8 mouse cellular contexts compared by ENCODE assay signal in genomic region chr6:83166243-83166630, GRCm38 (mm10). TPM values are rescaled to one million over a fixed set of nuclear protein-coding genes. Genes with fewer than 3 reads are reported as not detected.
DNase-seq lines count a peak whose midpoint lies in the region; ATAC-seq and TF ChIP-seq lines count a peak whose summit lies in the region.

No protein-coding gene starts in this region.

- H3K79me2 ChIP-seq in CH12.LX (replicated peaks; ENCODE audit: control insufficient read depth, extremely low read depth, insufficient read depth, poor library complexity, severe bottlenecking), result no peaks in the 10 kb centered on the region; the same call in none of the 2 replicates

- peak overlapping the region; percentile 93 for H3K4me2 ChIP-seq in heart, embryonic 13.5 days
- H3K4me2 ChIP-seq in CH12.LX (ENCODE audit: insufficient read depth, low read depth, poor library complexity, severe bottlenecking), result peak overlapping the region; percentile 93

- WGBS in heart, embryonic 13.5 days, result 1% methylated on average over 12 of the region's 12 CpGs

- H3K9ac ChIP-seq in heart, embryonic 13.5 days, result peak overlapping the region; percentile 98
- peak overlapping the region; percentile 91 for H3K9ac ChIP-seq in CH12.LX (ENCODE audit: insufficient read depth, low read depth)

- peak overlapping the region; percentile 76 for H3K27ac ChIP-seq in heart, embryonic 13.5 days (replicated peaks)
- no peak overlapping the region for H3K27ac ChIP-seq in CH12.LX (ENCODE audit: insufficient read depth, low read depth)
- no peak overlapping the region for H3K27ac ChIP-seq in embryonic fibroblast, embryonic 13.5 days (ENCODE audit: insufficient read depth, low read length)

- no peak for ATAC-seq in heart, embryonic 13.5 days (ENCODE audit: extremely low read depth, insufficient number of reproducible peaks, low FRiP score, low TSS enrichment)

- peaks cover 20% of the 10 kb centered on the region for H3K27me3 ChIP-seq in heart, embryonic 13.5 days (replicated peaks)
- H3K27me3 ChIP-seq in CH12.LX (replicated peaks), result peaks cover 2% of the 10 kb centered on the region
- H3K27me3 ChIP-seq in splenic B cell, adult 2 months (ENCODE audit: control insufficient read depth, insufficient read depth, low read length, poor library complexity, severe bottlenecking), result 0 out of 2 replicates have a peak, but pooled peaks cover 4% of the 10 kb centered on the region

- H3K4me1 ChIP-seq in heart, embryonic 13.5 days, result peaks cover 50% of the 10 kb centered on the region
- H3K4me1 ChIP-seq in CH12.LX (ENCODE audit: control insufficient read depth in 1 of 2, insufficient read depth in 2 of 2), result peaks cover 5 to 22% of the 10 kb centered on the region in 2 experiments; a peak in 3 of 4 replicates
- H3K4me1 ChIP-seq in embryonic fibroblast, embryonic 13.5 days (ENCODE audit: control insufficient read depth, insufficient read depth, low read length), result peaks cover 3% of the 10 kb centered on the region

- no peak for DNase-seq in heart, postnatal 36 days
- DNase-seq in CH12.LX (ENCODE audit: extremely low read depth) (peak; percentile 27), liver (peak; percentile 25)
- DNase-seq in splenic B cell, adult 2 months (ENCODE audit: low read depth, low spot score), result peak; percentile 49
- DNase-seq in adrenal gland, postnatal 10 days, result no peak
- no peak for DNase-seq in layer of hippocampus, postnatal 36 days

- peaks cover 3% of the 10 kb centered on the region; the same call in 1 of the 2 replicates for H3K36me3 ChIP-seq in heart, embryonic 13.5 days
- H3K36me3 ChIP-seq in CH12.LX (replicated peaks in 1 of 2; ENCODE audit: control insufficient read depth in 1 of 2, insufficient read depth in 1 of 2, low read length in 1 of 2), result peaks cover 0 to 11% of the 10 kb centered on the region in 2 experiments
- no peaks in the 10 kb centered on the region for H3K36me3 ChIP-seq in splenic B cell, adult 2 months (ENCODE audit: control insufficient read depth, insufficient read depth, low read length, poor library complexity, severe bottlenecking)

- TF ChIP-seq POLR2A in CH12.LX (IDR thresholded peaks at IDR 0.05; ENCODE audit: low read depth, low read length), result no peak
- no peak for TF ChIP-seq POLR2A in embryonic fibroblast, embryonic 13.5 days (IDR thresholded peaks at IDR 0.05; ENCODE audit: low read depth, low read length)

- dilution Hi-C loops in CH12.LX (cut with MboI; ENCODE audit: extremely low pct_ligation_motif_present, extremely low pct_unique_long_range_greater_than_20kb, low sequenced_read_pairs), result no loop called here

- no peak for TF ChIP-seq CTCF in CH12.LX (conservative IDR thresholded peaks at IDR 0.05 in 1 of 2, IDR thresholded peaks at IDR 0.05 in 1 of 2; ENCODE audit: low read depth in 2 of 2, low read length in 2 of 2)
- TF ChIP-seq CTCF in embryonic fibroblast, embryonic 13.5 days (IDR thresholded peaks at IDR 0.05; ENCODE audit: borderline replicate concordance, insufficient read depth, low read length), result no peak

- H3K9me3 ChIP-seq in heart, embryonic 13.5 days, result no peaks in the 10 kb centered on the region
- H3K9me3 ChIP-seq in CH12.LX (replicated peaks; ENCODE audit: low read length), result no peaks in the 10 kb centered on the region

- H3K4me3 ChIP-seq in heart, embryonic 13.5 days, result peak overlapping the region; percentile 95
- peak overlapping the region; percentile 75 to 91 (median 85) for H3K4me3 ChIP-seq in CH12.LX (replicated peaks in 1 of 3; ENCODE audit: low read depth in 2 of 3, low read length in 2 of 3, poor library complexity in 1 of 3)
- H3K4me3 ChIP-seq in embryonic fibroblast, embryonic 13.5 days (ENCODE audit: insufficient read depth, low read length), result peak overlapping the region; percentile 99

- in situ Hi-C loops in CH12.LX (cut with MboI; ENCODE audit: low pct_ligation_motif_present, low pct_unique_long_range_greater_than_20kb, low sequenced_read_pairs), result loop anchor here (5.0 kb wide), 1 partner anchor 41 kb away; no protein-coding TSS in a partner anchor

- TF ChIP-seq RAD21 in CH12.LX (IDR thresholded peaks at IDR 0.05; ENCODE audit: low read depth, low read length), result no peak

- TF ChIP-seq EP300 in CH12.LX (IDR thresholded peaks at IDR 0.05; ENCODE audit: low read length), result no peak

- intact Hi-C loops in heart, postnatal 36 days (cut with DNase I), result no loop called here

TF ChIP-seq in CH12.LX, 34 proteins besides CTCF, POLR2A, EP300 and RAD21:
- no peak for TF ChIP-seq PAX5 (IDR thresholded peaks at IDR 0.05; ENCODE audit: low read length)
- TF ChIP-seq IRF4 (IDR thresholded peaks at IDR 0.05; ENCODE audit: low read depth, low read length), result no peak
- TF ChIP-seq JUND (conservative IDR thresholded peaks at IDR 0.05; ENCODE audit: low read depth, low read length), result no peak
- no peak for TF ChIP-seq MAX (IDR thresholded peaks at IDR 0.05; ENCODE audit: low read length)
- TF ChIP-seq ZMIZ1 (IDR thresholded peaks at IDR 0.05; ENCODE audit: low read depth, low read length), result no peak
- TF ChIP-seq UBTF (IDR thresholded peaks at IDR 0.05; ENCODE audit: low read depth, low read length), result no peak
- TF ChIP-seq CHD1 (IDR thresholded peaks at IDR 0.05; ENCODE audit: low read depth, low read length), result no peak
- no peak for TF ChIP-seq MAZ (IDR thresholded peaks at IDR 0.05; ENCODE audit: low read depth, low read length)
- TF ChIP-seq MAFK (IDR thresholded peaks at IDR 0.05; ENCODE audit: insufficient replicate concordance, low read length), result no peak
- no peak for TF ChIP-seq KAT2A (IDR thresholded peaks at IDR 0.05; ENCODE audit: insufficient replicate concordance, low read length)
- no peak for TF ChIP-seq MXI1 (IDR thresholded peaks at IDR 0.05; ENCODE audit: low read depth, low read length)
- no peak; the same call in 1 of the 2 replicates for TF ChIP-seq SIN3A (IDR thresholded peaks at IDR 0.05; ENCODE audit: low read length)
- TF ChIP-seq ELF1 (IDR thresholded peaks at IDR 0.05; ENCODE audit: low read depth, low read length), result no peak
- TF ChIP-seq SMC3 (IDR thresholded peaks at IDR 0.05; ENCODE audit: low read depth, low read length), result no peak

RNA-seq across cellular contexts. Expression of gene Dctn1, which starts 0.5 kb away (rescaled TPM):
- 62.3 and 65.9 TPM in 2 replicates for polyA plus RNA-seq in heart, embryonic 13.5 days (2015; fragmentation: Nextera tagmentation; extraction: Ambion mirVana)
- total RNA-seq in heart, postnatal 36 days (2021), result 100 to 1,000 TPM; 137 to 139 TPM
- total RNA-seq in CH12.LX (2012; rRNA removed) (17.8 and 19.8 TPM in 2 replicates), CH12.LX (2014; rRNA removed) (12.2 and 12.8 TPM in 2 replicates)
- 36.4 and 37.3 TPM in 2 replicates for polyA plus RNA-seq in CH12.LX (2012; ENCODE audit: insufficient read length, low read depth)
- 92.5 and 98.8 TPM in 2 replicates for polyA plus RNA-seq in embryonic fibroblast, embryonic 13.5 days (2011; ENCODE audit: insufficient read length, low read depth, missing spikeins)
- 100 to 1,000 TPM; 101 to 119 TPM for total RNA-seq in adrenal gland, postnatal 10 days (2021)
- 100 to 1,000 TPM; 384 to 404 TPM for total RNA-seq in layer of hippocampus, postnatal 36 days (2021)

RNA-seq across cellular contexts. Expression of gene 1700003E16Rik, which starts 10.0 kb away (rescaled TPM):
- 0.55 and 0.64 TPM in 2 replicates for polyA plus RNA-seq in heart, embryonic 13.5 days (2015; fragmentation: Nextera tagmentation; extraction: Ambion mirVana)
- total RNA-seq in heart, postnatal 36 days (2021), result under 1 TPM; 0.16 to 0.39 TPM
- total RNA-seq in CH12.LX (2012; rRNA removed) (0.34 and 0.38 TPM in 2 replicates), CH12.LX (2014; rRNA removed) (not detected in 2 replicates)
- polyA plus RNA-seq in CH12.LX (2012; ENCODE audit: insufficient read length, low read depth), result 0.23 and 0.25 TPM in 2 replicates
- 0.51 and 0.70 TPM in 2 replicates for polyA plus RNA-seq in embryonic fibroblast, embryonic 13.5 days (2011; ENCODE audit: insufficient read length, low read depth, missing spikeins)
- under 1 TPM; 0.24 to 0.39 TPM for total RNA-seq in adrenal gland, postnatal 10 days (2021)
- 10 to 100 TPM; 23.4 to 24.0 TPM for total RNA-seq in layer of hippocampus, postnatal 36 days (2021)

RNA-seq across cellular contexts. Expression of gene Wdr54, which starts 10.0 kb away (rescaled TPM):
- polyA plus RNA-seq in heart, embryonic 13.5 days (2015; fragmentation: Nextera tagmentation; extraction: Ambion mirVana), result 7.0 and 7.5 TPM in 2 replicates
- total RNA-seq in heart, postnatal 36 days (2021), result 1 to 10 TPM; 1.4 to 1.5 TPM
- total RNA-seq in CH12.LX (2012; rRNA removed) (4.7 and 10.3 TPM in 2 replicates), CH12.LX (2014; rRNA removed) (4.9 and 7.8 TPM in 2 replicates)
- 1.7 and 1.9 TPM in 2 replicates for polyA plus RNA-seq in CH12.LX (2012; ENCODE audit: insufficient read length, low read depth)
- polyA plus RNA-seq in embryonic fibroblast, embryonic 13.5 days (2011; ENCODE audit: insufficient read length, low read depth, missing spikeins), result 5.4 TPM in 2 replicates
- total RNA-seq in adrenal gland, postnatal 10 days (2021), result 1 to 10 TPM; 2.0 to 2.2 TPM
- 10 to 100 TPM; 24.2 to 25.3 TPM for total RNA-seq in layer of hippocampus, postnatal 36 days (2021)

RNA-seq across cellular contexts. Expression of gene Rtkn, which starts 31.0 kb away (rescaled TPM):
- polyA plus RNA-seq in heart, embryonic 13.5 days (2015; fragmentation: Nextera tagmentation; extraction: Ambion mirVana), result 19.5 and 21.6 TPM in 2 replicates
- total RNA-seq in heart, postnatal 36 days (2021), result 1 to 10 TPM; 4.6 to 5.5 TPM
- total RNA-seq in CH12.LX (2012; rRNA removed) (0.59 and 0.68 TPM in 2 replicates), CH12.LX (2014; rRNA removed) (0.54 and 1.3 TPM in 2 replicates)
- 0.47 and 0.78 TPM in 2 replicates for polyA plus RNA-seq in CH12.LX (2012; ENCODE audit: insufficient read length, low read depth)
- polyA plus RNA-seq in embryonic fibroblast, embryonic 13.5 days (2011; ENCODE audit: insufficient read length, low read depth, missing spikeins), result 13.4 and 15.4 TPM in 2 replicates
- total RNA-seq in adrenal gland, postnatal 10 days (2021), result 10 to 100 TPM; 10.9 to 19.8 TPM
- 10 to 100 TPM; 75.9 to 90.3 TPM for total RNA-seq in layer of hippocampus, postnatal 36 days (2021)

RNA-seq across cellular contexts. Expression of gene Ino80b, which starts 41.0 kb away (rescaled TPM):
- 8.2 and 8.7 TPM in 2 replicates for polyA plus RNA-seq in heart, embryonic 13.5 days (2015; fragmentation: Nextera tagmentation; extraction: Ambion mirVana)
- 10 to 100 TPM; 14.5 to 16.0 TPM for total RNA-seq in heart, postnatal 36 days (2021)
- total RNA-seq in CH12.LX (2012; rRNA removed) (26.1 and 26.9 TPM in 2 replicates), CH12.LX (2014; rRNA removed) (14.9 and 15.4 TPM in 2 replicates)
- 30.4 and 34.2 TPM in 2 replicates for polyA plus RNA-seq in CH12.LX (2012; ENCODE audit: insufficient read length, low read depth)
- polyA plus RNA-seq in embryonic fibroblast, embryonic 13.5 days (2011; ENCODE audit: insufficient read length, low read depth, missing spikeins), result 6.6 and 7.4 TPM in 2 replicates
- total RNA-seq in adrenal gland, postnatal 10 days (2021), result 10 to 100 TPM; 20.7 to 25.7 TPM
- 10 to 100 TPM; 21.2 to 23.5 TPM for total RNA-seq in layer of hippocampus, postnatal 36 days (2021)

Comparison
In these comparisons a context has a peak if more than half of its experiments do, and no peak if none do; other contexts are left out.
1. DNase-seq: peak in CH12.LX (single experiment), liver (single experiment) and splenic B cell, adult 2 months (single experiment); none in heart, postnatal 36 days (0 of 2), adrenal gland, postnatal 10 days (single experiment) and layer of hippocampus, postnatal 36 days (0 of 2).
2. RNA of gene Dctn1, which starts 0.5 kb away (total RNA-seq): 384 to 404 TPM in layer of hippocampus, postnatal 36 days, 137 to 139 TPM in heart, postnatal 36 days and 101 to 119 TPM in adrenal gland, postnatal 10 days; 12.2 to 19.8 TPM in CH12.LX; every median in the first group is over 4 times any median in the second.
3. RNA of gene 1700003E16Rik, which starts 10.0 kb away (total RNA-seq): 23.4 to 24.0 TPM in layer of hippocampus, postnatal 36 days; 0.24 to 0.39 TPM in adrenal gland, postnatal 10 days, 0.16 to 0.39 TPM in heart, postnatal 36 days and 0.34 to 0.38 TPM in CH12.LX; every median in the first group is over 10 times any median in the second.
4. Peak in every context shown above with its lines, with median percentiles within 50 percentile points of each other: H3K4me3 ChIP-seq.